Mouse (Mus musculus): ENCODE data around the gene Med21. TPM values are rescaled to one million over a fixed set of nuclear protein-coding genes. Genes with fewer than 3 reads are reported as not detected.

The Med21 gene
- polyA plus RNA-seq, 1 experiment from 2014 or later: 117 TPM

DNA sequence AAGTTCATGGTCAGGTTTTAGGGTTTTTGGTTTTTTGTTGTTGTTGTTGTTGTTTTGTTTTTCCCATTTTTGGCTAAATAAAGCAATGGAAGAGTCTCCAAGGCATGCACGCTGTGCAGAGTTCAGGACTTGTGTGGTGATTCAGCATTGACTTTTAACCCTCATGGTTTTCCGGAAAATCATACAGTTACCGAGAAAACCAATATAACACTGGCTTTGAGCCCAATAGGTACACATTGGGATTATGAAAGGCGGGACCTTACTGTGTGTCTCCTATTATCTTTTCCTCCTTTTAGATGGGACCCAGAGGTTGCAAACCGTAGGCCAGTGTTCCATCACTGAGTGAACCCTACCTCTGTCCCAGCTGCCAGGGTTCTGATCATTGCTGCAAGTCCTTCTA is 22.6 kb downstream of the Med21 start:
- no peaks in the 10 kb centered on the region for H3K36me3 ChIP-seq (ENCODE audit: insufficient read depth, low read length)
- 81% methylated on average over 5 of the region's 5 CpGs for WGBS
- H3K4me3 ChIP-seq (ENCODE audit: low read depth, low read length): no peak overlapping the region
- no peak for ATAC-seq
- H3K9ac ChIP-seq (replicated peaks; ENCODE audit: low read depth): no peak overlapping the region
- no peaks in the 10 kb centered on the region for H3K9me3 ChIP-seq (ENCODE audit: low read length)
- TF ChIP-seq EP300 (IDR thresholded peaks at IDR 0.05) (no peak), CTCF (IDR thresholded peaks at IDR 0.05) (no peak)
- H3K27me3 ChIP-seq (replicated peaks; ENCODE audit: insufficient read depth, low read length): no peaks in the 10 kb centered on the region
- H3K4me2 ChIP-seq (replicated peaks; ENCODE audit: low read depth, low read length): no peak overlapping the region
- no peaks in the 10 kb centered on the region for H3K4me1 ChIP-seq (ENCODE audit: insufficient read depth, low read depth, low read length)
- DNase-seq (ENCODE audit: low spot score): no peak
- no peak overlapping the region for H3K27ac ChIP-seq (ENCODE audit: low read length)

DNA sequence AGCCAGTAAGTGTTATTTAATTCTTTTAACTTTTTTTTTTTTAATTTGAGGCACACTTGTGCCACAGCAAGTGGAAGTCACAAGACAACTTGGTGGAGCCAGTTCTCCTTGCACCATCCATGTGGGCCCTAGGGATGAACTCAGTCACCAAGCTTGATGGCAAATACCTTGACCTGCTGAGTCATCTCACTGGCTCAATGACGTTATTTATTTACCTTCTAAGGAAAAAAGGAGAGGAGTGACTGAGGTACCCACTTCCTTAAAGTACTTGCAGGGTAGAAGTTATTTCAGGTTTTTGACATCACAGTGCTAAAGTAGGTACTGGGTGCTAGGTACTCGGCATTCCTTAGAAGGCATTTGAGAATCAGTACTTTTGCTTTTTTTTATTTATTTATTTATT is 23.1 kb downstream of the Med21 start:
- H3K4me3 ChIP-seq (ENCODE audit: low read depth, low read length): no peak overlapping the region
- no peaks in the 10 kb centered on the region for H3K27me3 ChIP-seq (replicated peaks; ENCODE audit: insufficient read depth, low read length)
- H3K27ac ChIP-seq (ENCODE audit: low read length): no peak overlapping the region
- DNase-seq (ENCODE audit: low spot score) (peak; percentile 36), ATAC-seq (no peak)
- WGBS: 55% methylated on average over 2 of the region's 2 CpGs
- H3K4me2 ChIP-seq (replicated peaks; ENCODE audit: low read depth, low read length): no peak overlapping the region
- H3K36me3 ChIP-seq (ENCODE audit: insufficient read depth, low read length): no peaks in the 10 kb centered on the region
- no peak for TF ChIP-seq EP300 (IDR thresholded peaks at IDR 0.05)
- TF ChIP-seq CTCF (IDR thresholded peaks at IDR 0.05): no peak
- H3K9me3 ChIP-seq (ENCODE audit: low read length): no peaks in the 10 kb centered on the region
- H3K4me1 ChIP-seq (ENCODE audit: insufficient read depth, low read depth, low read length): no peaks in the 10 kb centered on the region
- H3K9ac ChIP-seq (replicated peaks; ENCODE audit: low read depth): no peak overlapping the region

DNA sequence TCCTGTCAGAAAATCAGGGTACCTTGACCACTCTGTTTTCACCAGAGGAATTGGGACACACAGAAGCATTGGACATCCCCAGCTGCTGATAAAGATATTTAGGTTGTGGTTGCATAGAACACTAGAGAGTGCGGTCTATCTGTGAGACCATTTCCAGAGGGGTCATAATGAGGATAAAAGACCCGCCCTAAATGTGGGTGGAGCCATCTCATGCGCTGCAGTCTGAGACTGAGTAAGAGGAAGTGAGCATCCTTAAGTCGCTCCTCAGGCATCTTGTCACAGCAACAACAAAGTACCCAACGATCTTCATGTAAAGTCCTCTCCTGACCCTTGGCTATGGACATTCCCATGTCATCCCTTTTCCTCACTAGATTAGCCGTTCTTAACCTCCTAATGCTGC is 24.5 kb downstream of the Med21 start:
- H3K27me3 ChIP-seq (replicated peaks; ENCODE audit: insufficient read depth, low read length): no peaks in the 10 kb centered on the region
- no peak overlapping the region for H3K4me3 ChIP-seq (ENCODE audit: low read depth, low read length)
- DNase-seq (ENCODE audit: low spot score) (no peak), ATAC-seq (no peak)
- WGBS: 65% methylated on average over 6 of the region's 6 CpGs
- TF ChIP-seq CTCF (IDR thresholded peaks at IDR 0.05) (no peak), EP300 (IDR thresholded peaks at IDR 0.05) (no peak)
- no peaks in the 10 kb centered on the region for H3K36me3 ChIP-seq (ENCODE audit: insufficient read depth, low read length)
- no peak overlapping the region for H3K9ac ChIP-seq (replicated peaks; ENCODE audit: low read depth)
- H3K9me3 ChIP-seq (ENCODE audit: low read length): no peaks in the 10 kb centered on the region
- no peak overlapping the region for H3K4me2 ChIP-seq (replicated peaks; ENCODE audit: low read depth, low read length)
- H3K27ac ChIP-seq (ENCODE audit: low read length): no peak overlapping the region
- H3K4me1 ChIP-seq (ENCODE audit: insufficient read depth, low read depth, low read length): no peaks in the 10 kb centered on the region

DNA sequence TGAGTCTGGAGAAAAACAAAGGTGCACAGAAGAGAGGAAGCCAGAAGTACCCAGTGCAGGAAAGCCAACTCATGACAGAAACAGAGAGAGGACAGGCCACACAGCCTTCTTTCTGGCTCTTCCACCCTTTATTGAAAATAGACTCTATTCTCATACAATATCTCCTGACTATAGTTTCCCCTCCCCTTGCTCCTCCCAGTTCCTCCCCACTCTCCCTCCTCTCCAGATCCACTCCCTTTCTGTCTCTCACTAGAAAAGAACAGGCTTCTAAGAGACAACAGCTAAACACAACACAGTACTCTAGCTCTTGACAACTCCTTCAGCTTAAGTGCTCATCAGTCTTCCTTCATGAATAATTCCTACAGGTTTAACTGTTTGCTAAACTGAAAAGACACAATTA is 26.3 kb downstream of the Med21 start:
- DNase-seq (ENCODE audit: low spot score) (no peak), ATAC-seq (no peak)
- Histone ChIP-seq H3K9me3 (ENCODE audit: low read length) (no peaks in the 10 kb centered on the region), H3K27me3 (replicated peaks; ENCODE audit: insufficient read depth, low read length) (no peaks in the 10 kb centered on the region), H3K4me2 (replicated peaks; ENCODE audit: low read depth, low read length) (no peak overlapping the region), H3K36me3 (ENCODE audit: insufficient read depth, low read length) (no peaks in the 10 kb centered on the region), H3K4me1 (ENCODE audit: insufficient read depth, low read depth, low read length) (no peaks in the 10 kb centered on the region), H3K4me3 (ENCODE audit: low read depth, low read length) (no peak overlapping the region), H3K27ac (ENCODE audit: low read length) (no peak overlapping the region), H3K9ac (replicated peaks; ENCODE audit: low read depth) (no peak overlapping the region)
- TF ChIP-seq EP300 (IDR thresholded peaks at IDR 0.05): no peak
- no peak for TF ChIP-seq CTCF (IDR thresholded peaks at IDR 0.05)

DNA sequence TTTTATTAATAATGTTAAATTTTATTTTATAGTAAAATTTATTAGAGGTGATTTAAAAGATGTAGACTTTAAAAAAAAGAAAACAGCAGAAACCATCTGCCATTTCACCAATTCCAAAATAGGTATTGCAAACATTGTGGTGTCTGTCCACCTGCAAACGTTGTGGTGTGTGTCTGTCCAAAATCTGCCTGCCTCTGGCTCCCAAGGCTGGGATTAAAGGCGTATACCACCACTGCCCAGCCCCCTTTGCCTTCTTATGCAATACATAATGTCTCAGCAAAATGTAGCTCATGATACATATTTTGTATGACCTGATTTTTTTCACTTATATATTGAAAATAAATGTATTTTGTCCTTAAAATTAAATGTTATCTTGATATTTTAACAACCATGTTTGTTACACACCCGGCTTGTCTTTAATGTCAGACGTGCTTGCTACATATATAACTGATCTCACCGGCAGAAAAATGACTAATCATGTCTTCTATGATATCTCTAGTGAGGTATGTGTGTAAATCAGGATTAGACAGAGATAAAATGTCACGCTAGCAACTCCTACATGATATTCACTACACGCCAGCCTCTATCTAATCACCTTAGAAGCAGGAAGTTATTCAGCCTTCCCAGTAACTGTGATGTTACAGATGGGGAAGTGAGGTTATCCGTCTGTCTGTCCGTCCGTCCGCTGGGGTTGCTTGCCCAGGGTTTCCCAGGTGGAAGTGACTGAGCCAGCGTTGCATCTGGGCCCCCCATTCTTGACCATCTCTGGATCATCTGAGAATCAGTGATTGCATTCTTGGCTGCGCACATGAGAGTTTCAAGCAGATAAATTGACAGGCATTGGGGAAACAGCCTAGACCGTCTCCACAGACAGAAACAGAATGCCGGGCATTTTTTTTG is 28.9 kb downstream of the Med21 start:
- Histone ChIP-seq H3K27ac (ENCODE audit: low read length) (no peak overlapping the region), H3K9me3 (ENCODE audit: low read length) (no peaks in the 10 kb centered on the region), H3K9ac (replicated peaks; ENCODE audit: low read depth) (no peak overlapping the region), H3K4me3 (ENCODE audit: low read depth, low read length) (no peak overlapping the region), H3K36me3 (ENCODE audit: insufficient read depth, low read length) (no peaks in the 10 kb centered on the region), H3K27me3 (replicated peaks; ENCODE audit: insufficient read depth, low read length) (no peaks in the 10 kb centered on the region), H3K4me2 (replicated peaks; ENCODE audit: low read depth, low read length) (no peak overlapping the region), H3K4me1 (ENCODE audit: insufficient read depth, low read depth, low read length) (no peaks in the 10 kb centered on the region)
- TF ChIP-seq EP300 (IDR thresholded peaks at IDR 0.05): no peak
- no peak for TF ChIP-seq CTCF (IDR thresholded peaks at IDR 0.05)
- WGBS: 68% methylated on average over 15 of the region's 15 CpGs
- no peak for ATAC-seq
- no peak for DNase-seq (ENCODE audit: low spot score)

DNA sequence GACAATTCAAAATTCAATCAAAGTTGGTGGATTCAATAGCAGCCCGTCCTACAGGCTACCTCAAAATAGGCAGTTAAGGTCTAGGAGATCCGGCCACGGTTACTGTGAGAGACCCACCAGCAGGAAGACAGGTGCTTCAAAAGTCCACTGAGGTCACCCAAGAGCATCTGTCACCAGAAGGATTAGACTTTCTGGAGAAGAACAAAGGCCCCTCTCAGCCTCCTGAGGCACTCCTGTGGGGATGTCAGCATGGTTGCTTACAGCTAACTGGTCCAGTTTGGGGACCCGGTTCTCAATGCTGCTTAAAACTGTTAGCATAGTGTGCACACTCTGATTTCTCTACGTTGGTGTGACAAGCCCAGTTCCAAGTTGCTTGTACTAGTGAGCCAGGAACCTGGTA is 29.8 kb downstream of the Med21 start:
- TF ChIP-seq CTCF (IDR thresholded peaks at IDR 0.05) (no peak), EP300 (IDR thresholded peaks at IDR 0.05) (no peak)
- Histone ChIP-seq H3K9me3 (ENCODE audit: low read length) (no peaks in the 10 kb centered on the region), H3K9ac (replicated peaks; ENCODE audit: low read depth) (no peak overlapping the region), H3K27ac (ENCODE audit: low read length) (no peak overlapping the region), H3K4me2 (replicated peaks; ENCODE audit: low read depth, low read length) (no peak overlapping the region), H3K27me3 (replicated peaks; ENCODE audit: insufficient read depth, low read length) (no peaks in the 10 kb centered on the region), H3K4me1 (ENCODE audit: insufficient read depth, low read depth, low read length) (no peaks in the 10 kb centered on the region), H3K4me3 (ENCODE audit: low read depth, low read length) (no peak overlapping the region), H3K36me3 (ENCODE audit: insufficient read depth, low read length) (no peaks in the 10 kb centered on the region)
- no peak for ATAC-seq
- 48% methylated on average over 5 of the region's 5 CpGs for WGBS
- DNase-seq (ENCODE audit: low spot score): no peak

All from lung, postnatal 0 days (tissue).